Mouse (Mus musculus): ENCODE results near the gene Abcc8. TPM values are rescaled to one million over a fixed set of nuclear protein-coding genes. Genes with fewer than 3 reads are reported as not detected.

The Abcc8 gene
- polyA plus RNA-seq, 1 experiment, result 0.34 TPM

GRCm38 (mm10) chr7:46105484-46105883, 74.3 kb downstream of the Abcc8 start:
- H3K27me3 ChIP-seq (ENCODE audit: control insufficient read depth, insufficient read depth, insufficient read length), result peaks cover 84% of the 10 kb centered on the region
- H3K79me2 ChIP-seq (ENCODE audit: control insufficient read depth, insufficient read depth), result no peaks in the 10 kb centered on the region

GRCm38 (mm10) chr7:46104256-46104915, 75.4 kb downstream of the Abcc8 start:
- Histone ChIP-seq H3K4me2 (ENCODE audit: low read depth) (no peak overlapping the region), H3K4me3 (no peak overlapping the region), H3ac (ENCODE audit: control insufficient read depth, insufficient read length) (no peak overlapping the region), H3K36me3 (ENCODE audit: control insufficient read depth, insufficient read depth) (no peaks in the 10 kb centered on the region), H3K27me3 (ENCODE audit: control insufficient read depth, insufficient read depth, insufficient read length) (peaks cover 79% of the 10 kb centered on the region), H3K79me2 (ENCODE audit: control insufficient read depth, insufficient read depth) (no peaks in the 10 kb centered on the region)
- no peak for TF ChIP-seq TCF12 (IDR thresholded peaks at IDR 0.05; ENCODE audit: insufficient read depth, poor library complexity, severe bottlenecking)
- TF ChIP-seq MYOG (IDR thresholded peaks at IDR 0.05; ENCODE audit: control insufficient read depth in 1 of 3, insufficient read depth in 1 of 3, insufficient read length in 2 of 3, low read depth in 2 of 3), result no peak
- TF ChIP-seq USF1 (IDR thresholded peaks at IDR 0.05; ENCODE audit: low read depth), result no peak
- TF ChIP-seq REST (IDR thresholded peaks at IDR 0.05; ENCODE audit: insufficient read depth, insufficient read length), result no peak
- TF ChIP-seq MYOD1 (IDR thresholded peaks at IDR 0.05; ENCODE audit: control insufficient read depth in 1 of 3, insufficient read length in 2 of 3, low read depth in 2 of 3), result no peak
- TF ChIP-seq TCF3 (IDR thresholded peaks at IDR 0.05; ENCODE audit: insufficient read length, low read depth), result no peak
- no peak for TF ChIP-seq SRF (IDR thresholded peaks at IDR 0.05; ENCODE audit: control insufficient read depth, insufficient read length, low read depth)
- TF ChIP-seq MAX (IDR thresholded peaks at IDR 0.05; ENCODE audit: low read depth), result no peak
- TF ChIP-seq E2F4 (IDR thresholded peaks at IDR 0.05; ENCODE audit: insufficient read depth), result no peak
- TF ChIP-seq POLR2A (IDR thresholded peaks at IDR 0.05; ENCODE audit: insufficient read length, low read depth), result no peak
- TF ChIP-seq CEBPB (IDR thresholded peaks at IDR 0.05; ENCODE audit: insufficient read depth, poor library complexity, severe bottlenecking), result no peak
- no peak for TF ChIP-seq POLR2AphosphoS2 (IDR thresholded peaks at IDR 0.05; ENCODE audit: insufficient read length, low read depth)

More at GRCm38 (mm10) chr7:46105484-46105883, 74.3 kb downstream of the Abcc8 start:
- no peaks in the 10 kb centered on the region for H3K36me3 ChIP-seq (ENCODE audit: control insufficient read depth, insufficient read depth)
- H3K4me3 ChIP-seq, result no peak overlapping the region
- no peak overlapping the region for H3ac ChIP-seq (ENCODE audit: control insufficient read depth, insufficient read length)
- no peak for TF ChIP-seq CEBPB (IDR thresholded peaks at IDR 0.05; ENCODE audit: insufficient read depth, poor library complexity, severe bottlenecking)
- TF ChIP-seq POLR2AphosphoS2 (IDR thresholded peaks at IDR 0.05; ENCODE audit: insufficient read length, low read depth), result no peak
- no peak for TF ChIP-seq E2F4 (IDR thresholded peaks at IDR 0.05; ENCODE audit: insufficient read depth)
- no peak for TF ChIP-seq MYOG (IDR thresholded peaks at IDR 0.05; ENCODE audit: control insufficient read depth in 1 of 3, insufficient read depth in 1 of 3, insufficient read length in 2 of 3, low read depth in 2 of 3)
- no peak for TF ChIP-seq SRF (IDR thresholded peaks at IDR 0.05; ENCODE audit: control insufficient read depth, insufficient read length, low read depth)
- no peak for TF ChIP-seq MYOD1 (IDR thresholded peaks at IDR 0.05; ENCODE audit: control insufficient read depth in 1 of 3, insufficient read length in 2 of 3, low read depth in 2 of 3)
- no peak overlapping the region for H3K4me2 ChIP-seq (ENCODE audit: low read depth)

- TF ChIP-seq USF1 (IDR thresholded peaks at IDR 0.05; ENCODE audit: low read depth) (no peak), CEBPB (IDR thresholded peaks at IDR 0.05; ENCODE audit: insufficient read depth, poor library complexity, severe bottlenecking) (no peak), E2F4 (IDR thresholded peaks at IDR 0.05; ENCODE audit: insufficient read depth) (no peak), POLR2A (IDR thresholded peaks at IDR 0.05; ENCODE audit: insufficient read length, low read depth) (no peak), POLR2AphosphoS2 (IDR thresholded peaks at IDR 0.05; ENCODE audit: insufficient read length, low read depth) (no peak), MAX (IDR thresholded peaks at IDR 0.05; ENCODE audit: low read depth) (no peak), MYOD1 (IDR thresholded peaks at IDR 0.05; ENCODE audit: control insufficient read depth in 1 of 3, insufficient read length in 2 of 3, low read depth in 2 of 3) (no peak), TCF3 (IDR thresholded peaks at IDR 0.05; ENCODE audit: insufficient read length, low read depth) (no peak), REST (IDR thresholded peaks at IDR 0.05; ENCODE audit: insufficient read depth, insufficient read length) (no peak), TCF12 (IDR thresholded peaks at IDR 0.05; ENCODE audit: insufficient read depth, poor library complexity, severe bottlenecking) (no peak), SRF (IDR thresholded peaks at IDR 0.05; ENCODE audit: control insufficient read depth, insufficient read length, low read depth) (no peak)
- no peak overlapping the region for H3ac ChIP-seq (ENCODE audit: control insufficient read depth, insufficient read length)
- no peak overlapping the region for H3K4me3 ChIP-seq
- no peak overlapping the region for H3K4me2 ChIP-seq (ENCODE audit: low read depth)
- H3K36me3 ChIP-seq (ENCODE audit: control insufficient read depth, insufficient read depth), result no peaks in the 10 kb centered on the region
- H3K79me2 ChIP-seq (ENCODE audit: control insufficient read depth, insufficient read depth), result no peaks in the 10 kb centered on the region
- H3K27me3 ChIP-seq (ENCODE audit: control insufficient read depth, insufficient read depth, insufficient read length), result peaks cover 79% of the 10 kb centered on the region
Observed at GRCm38 (mm10) chr7:46103771-46104170, 76.1 kb downstream of the Abcc8 start.

GRCm38 (mm10) chr7:46103075-46103591, 76.7 kb downstream of the Abcc8 start:
- TF ChIP-seq SRF (IDR thresholded peaks at IDR 0.05; ENCODE audit: control insufficient read depth, insufficient read length, low read depth) (no peak), POLR2A (IDR thresholded peaks at IDR 0.05; ENCODE audit: insufficient read length, low read depth) (no peak), E2F4 (IDR thresholded peaks at IDR 0.05; ENCODE audit: insufficient read depth) (no peak), MYOG (IDR thresholded peaks at IDR 0.05; ENCODE audit: control insufficient read depth in 1 of 3, insufficient read depth in 1 of 3, insufficient read length in 2 of 3, low read depth in 2 of 3) (no peak), USF1 (IDR thresholded peaks at IDR 0.05; ENCODE audit: low read depth) (no peak), POLR2AphosphoS2 (IDR thresholded peaks at IDR 0.05; ENCODE audit: insufficient read length, low read depth) (no peak), MYOD1 (IDR thresholded peaks at IDR 0.05; ENCODE audit: control insufficient read depth in 1 of 3, insufficient read length in 2 of 3, low read depth in 2 of 3) (no peak), REST (IDR thresholded peaks at IDR 0.05; ENCODE audit: insufficient read depth, insufficient read length) (no peak), TCF12 (IDR thresholded peaks at IDR 0.05; ENCODE audit: insufficient read depth, poor library complexity, severe bottlenecking) (no peak), TCF3 (IDR thresholded peaks at IDR 0.05; ENCODE audit: insufficient read length, low read depth) (no peak), CEBPB (IDR thresholded peaks at IDR 0.05; ENCODE audit: insufficient read depth, poor library complexity, severe bottlenecking) (no peak), MAX (IDR thresholded peaks at IDR 0.05; ENCODE audit: low read depth) (no peak)

More at GRCm38 (mm10) chr7:46103075-46103591, 76.7 kb downstream of the Abcc8 start:
- Histone ChIP-seq H3K4me2 (ENCODE audit: low read depth) (no peak overlapping the region), H3K27me3 (ENCODE audit: control insufficient read depth, insufficient read depth, insufficient read length) (peaks cover 73% of the 10 kb centered on the region), H3ac (ENCODE audit: control insufficient read depth, insufficient read length) (no peak overlapping the region), H3K4me3 (no peak overlapping the region), H3K36me3 (ENCODE audit: control insufficient read depth, insufficient read depth) (no peaks in the 10 kb centered on the region), H3K79me2 (ENCODE audit: control insufficient read depth, insufficient read depth) (no peaks in the 10 kb centered on the region)
